Mouse (Mus musculus) kidney, adult 2 months (tissue): ENCODE results near the gene Cd82. TPM values are rescaled to one million over a fixed set of nuclear protein-coding genes. Genes with fewer than 3 reads are reported as not detected.

Experiments used
- DNase-seq: peaks from one replicate; pipeline ENCODE4 v3.0.0; 2021
- H3K27ac ChIP-seq: fragments of 200-500 bp; 2 replicates; pipeline ENCODE4 v1.5.1; 2012; ENCODE audit warnings: low read depth, low read length, control low read depth, inconsistent platforms; ENCODE audit not compliant: insufficient read depth
- H3K27me3 ChIP-seq: fragments of 200-500 bp; replicated peaks from 2 replicates; pipeline ENCODE4 v1.6.1; 2012; ENCODE audit warnings: mild to moderate bottlenecking, moderate library complexity, low read length, inconsistent platforms; ENCODE audit not compliant: control insufficient read depth, insufficient read depth
- H3K36me3 ChIP-seq: fragments of 200-500 bp; 2 replicates; pipeline ENCODE4 v1.6.1; 2012; ENCODE audit warnings: mild to moderate bottlenecking, moderate library complexity, low read length, inconsistent platforms; ENCODE audit not compliant: control insufficient read depth, insufficient read depth
- H3K4me1 ChIP-seq: fragments of 200-500 bp; 2 replicates; pipeline ENCODE4 v1.6.1; 2011; ENCODE audit warnings: low read length; ENCODE audit not compliant: control insufficient read depth, insufficient read depth
- H3K4me3 ChIP-seq: fragments of 200-500 bp; 2 replicates; pipeline ENCODE4 v1.5.1; 2011; ENCODE audit warnings: mild to moderate bottlenecking, low read depth, low read length, control low read depth; ENCODE audit not compliant: insufficient read depth
- CTCF ChIP-seq: fragments of 200-500 bp; conservative IDR thresholded peaks from 2 replicates; pipeline ENCODE4 v1.5.1; 2011; ENCODE audit warnings: low read depth, mild to moderate bottlenecking, control low read depth, low read length, moderate library complexity, mixed read lengths; ENCODE audit not compliant: insufficient read depth, insufficient read length
- POLR2A ChIP-seq: fragments of 200-500 bp; IDR thresholded peaks from one replicate; pipeline ENCODE4 v1.6.1; 2011; ENCODE audit warnings: low read depth, low read length, control low read depth
- WGBS: fragments of 180-500 bp; shearing (Covaris S2); methylation state at CpG from one replicate; pipeline ENCODE4 v1.1.7; 2018; 5-methylcytosine and 5-hydroxymethylcytosine counted together
- polyA plus RNA-seq: library from polyadenylated mRNA; depleted of rRNA; stranded (reverse); fragments of >200 nt; gene quantifications from 2 replicates; pipeline ENCODE4 v1.2.3, GENCODE M21; 2012

The Cd82 gene
- polyA plus RNA-seq, 1 experiment = 200 TPM

DNA sequence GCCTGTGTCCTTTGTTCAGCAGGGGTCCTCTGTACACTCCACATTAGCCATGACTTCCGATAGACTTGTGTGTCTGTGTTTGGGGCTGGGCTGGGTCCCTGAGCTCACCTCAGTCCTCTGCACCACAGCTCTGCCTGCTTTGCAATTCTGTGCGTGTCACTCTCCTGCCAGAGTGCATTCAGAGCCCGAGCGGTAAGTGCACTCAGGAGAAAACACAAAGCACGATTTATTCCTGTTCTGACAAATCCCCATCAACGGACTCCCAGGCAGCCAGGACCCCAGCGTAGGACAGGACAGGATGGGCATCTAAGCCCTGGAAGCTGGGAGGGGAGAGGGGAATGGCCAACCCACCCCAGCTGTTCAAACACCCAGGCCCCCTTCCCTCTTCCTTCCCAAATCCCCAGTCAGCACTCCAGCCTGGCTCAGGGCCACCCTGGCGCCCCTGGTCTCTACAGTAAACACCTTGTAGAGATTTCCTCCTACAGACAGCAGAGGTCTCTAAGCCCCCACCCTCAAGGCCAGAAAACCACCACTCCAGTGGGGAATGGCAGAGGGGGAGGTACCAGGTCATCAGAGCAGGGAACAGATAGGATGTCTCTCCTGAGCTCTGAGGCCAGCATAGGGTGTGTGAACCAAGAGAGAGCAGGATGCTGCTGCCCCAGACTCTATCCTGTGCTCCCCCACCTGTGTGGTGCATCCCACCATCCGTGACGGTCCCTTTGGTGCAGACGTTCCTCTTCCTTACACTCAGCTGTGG lies 72.6 kb downstream of the Cd82 start:
- H3K36me3 ChIP-seq = no peaks in the 10 kb centered on the region
- H3K27ac ChIP-seq = no peak overlapping the region
- no peak for DNase-seq
- no peaks in the 10 kb centered on the region for H3K27me3 ChIP-seq
- TF ChIP-seq POLR2A (no peak), CTCF (no peak)
- H3K4me3 ChIP-seq = no peak overlapping the region
- 44% methylated on average over 11 of the region's 11 CpGs for WGBS
- no peaks in the 10 kb centered on the region for H3K4me1 ChIP-seq

DNA sequence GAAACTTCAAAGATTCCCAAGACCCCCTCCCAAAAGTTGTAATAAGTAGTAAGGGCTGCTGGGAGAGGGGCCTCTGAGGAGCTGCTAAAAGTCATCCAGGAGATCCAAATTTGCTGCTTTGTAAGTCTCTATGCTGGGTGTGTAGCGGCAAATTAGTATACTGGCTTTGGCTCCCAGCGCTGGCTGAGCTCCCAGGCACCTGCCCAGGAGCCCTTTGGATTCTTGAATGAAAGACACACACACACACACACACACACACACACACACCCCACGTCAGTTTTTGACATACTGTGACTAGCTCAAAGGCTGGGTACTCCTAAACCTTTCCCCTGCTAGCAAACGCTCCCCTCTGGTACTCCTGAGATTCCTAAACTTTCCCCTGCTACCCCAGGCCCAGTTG lies 76.0 kb downstream of the Cd82 start:
- Histone ChIP-seq H3K27ac (no peak overlapping the region), H3K4me1 (no peaks in the 10 kb centered on the region), H3K4me3 (no peak overlapping the region), H3K27me3 (no peaks in the 10 kb centered on the region), H3K36me3 (no peaks in the 10 kb centered on the region)
- peak; percentile 35 for DNase-seq
- TF ChIP-seq CTCF = no peak
- 66% methylated on average over 4 of the region's 4 CpGs for WGBS

DNA sequence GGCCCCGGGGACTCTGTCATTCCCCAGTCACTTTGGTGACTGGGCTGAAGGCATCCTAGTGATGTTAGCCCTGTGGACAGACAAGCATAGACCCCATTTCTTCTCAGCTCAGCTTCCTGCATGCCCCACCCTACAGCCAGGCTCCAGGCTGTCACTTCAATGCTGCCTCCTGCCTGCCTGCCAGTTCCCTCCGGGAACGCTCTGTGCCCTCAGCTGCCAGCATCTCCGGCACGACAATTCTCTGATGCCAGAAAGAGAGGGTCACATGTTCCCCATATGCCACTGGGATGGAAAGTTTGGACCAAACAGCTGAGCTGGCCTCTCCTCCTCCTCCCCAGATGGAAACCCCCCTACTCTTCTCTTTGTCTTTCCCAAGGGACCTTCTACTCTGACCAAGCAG lies 79.1 kb downstream of the Cd82 start:
- WGBS = 81% methylated on average over 5 of the region's 5 CpGs
- no peak for DNase-seq

GRCm38 (mm10) chr2:93380680-93381089 lies 82.3 kb downstream of the Cd82 start:
- Histone ChIP-seq H3K4me1 (no peaks in the 10 kb centered on the region), H3K36me3 (no peaks in the 10 kb centered on the region), H3K4me3 (no peak overlapping the region), H3K27me3 (no peaks in the 10 kb centered on the region), H3K27ac (no peak overlapping the region)
- peak; percentile 16 for DNase-seq
- TF ChIP-seq CTCF (no peak), POLR2A (no peak)
- 18% methylated on average over 2 of the region's 2 CpGs for WGBS

More for the DNA sequence above, 79.1 kb downstream of the Cd82 start:
- no peak overlapping the region for H3K4me3 ChIP-seq
- H3K4me1 ChIP-seq = no peaks in the 10 kb centered on the region
- no peaks in the 10 kb centered on the region for H3K27me3 ChIP-seq
- no peak overlapping the region for H3K27ac ChIP-seq
- TF ChIP-seq POLR2A = no peak
- no peak for TF ChIP-seq CTCF
- no peaks in the 10 kb centered on the region for H3K36me3 ChIP-seq

DNA sequence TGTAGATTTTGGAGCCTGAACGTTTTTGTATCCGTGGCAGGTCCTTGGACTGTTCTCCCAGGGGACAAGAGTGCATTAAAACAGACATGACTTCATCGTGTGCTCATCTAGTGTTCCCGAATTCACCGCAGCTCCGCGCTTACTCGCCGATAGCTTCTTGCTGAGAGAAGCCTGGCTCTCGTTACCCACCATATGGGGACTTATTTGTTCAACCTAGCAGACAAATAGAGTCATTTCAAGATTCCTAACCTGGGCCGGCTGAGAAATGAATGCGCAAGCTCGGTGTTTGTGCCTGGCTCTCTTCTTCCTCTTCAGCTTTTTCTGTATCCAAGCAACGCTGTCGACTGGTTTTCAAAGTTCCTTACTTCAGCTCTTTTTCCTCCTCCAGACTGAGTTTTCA lies 85.1 kb downstream of the Cd82 start:
- no peaks in the 10 kb centered on the region for H3K36me3 ChIP-seq
- TF ChIP-seq CTCF = no peak
- no peak for TF ChIP-seq POLR2A
- no peaks in the 10 kb centered on the region for H3K4me1 ChIP-seq
- H3K27ac ChIP-seq = no peak overlapping the region
- no peak for DNase-seq
- no peaks in the 10 kb centered on the region for H3K27me3 ChIP-seq
- H3K4me3 ChIP-seq = no peak overlapping the region
- WGBS = 71% methylated on average over 15 of the region's 15 CpGs

GRCm38 (mm10) chr2:93377157-93377556 lies 85.8 kb downstream of the Cd82 start:
- no peak for DNase-seq
- Histone ChIP-seq H3K4me1 (no peaks in the 10 kb centered on the region), H3K27ac (no peak overlapping the region), H3K27me3 (no peaks in the 10 kb centered on the region), H3K4me3 (no peak overlapping the region), H3K36me3 (no peaks in the 10 kb centered on the region)
- TF ChIP-seq POLR2A = no peak
- no peak for TF ChIP-seq CTCF
- 92% methylated on average over 3 of the region's 3 CpGs for WGBS

- Histone ChIP-seq H3K4me1 (no peaks in the 10 kb centered on the region), H3K27ac (no peak overlapping the region), H3K4me3 (no peak overlapping the region), H3K36me3 (no peaks in the 10 kb centered on the region), H3K27me3 (no peaks in the 10 kb centered on the region)
- no peak for DNase-seq
- WGBS = 96% methylated on average over 10 of the region's 10 CpGs
- TF ChIP-seq CTCF (no peak), POLR2A (no peak)
These were observed 90.1 kb downstream of the Cd82 start for GRCm38 (mm10) chr2:93372872-93373271.
